In the genomic region with DNA sequence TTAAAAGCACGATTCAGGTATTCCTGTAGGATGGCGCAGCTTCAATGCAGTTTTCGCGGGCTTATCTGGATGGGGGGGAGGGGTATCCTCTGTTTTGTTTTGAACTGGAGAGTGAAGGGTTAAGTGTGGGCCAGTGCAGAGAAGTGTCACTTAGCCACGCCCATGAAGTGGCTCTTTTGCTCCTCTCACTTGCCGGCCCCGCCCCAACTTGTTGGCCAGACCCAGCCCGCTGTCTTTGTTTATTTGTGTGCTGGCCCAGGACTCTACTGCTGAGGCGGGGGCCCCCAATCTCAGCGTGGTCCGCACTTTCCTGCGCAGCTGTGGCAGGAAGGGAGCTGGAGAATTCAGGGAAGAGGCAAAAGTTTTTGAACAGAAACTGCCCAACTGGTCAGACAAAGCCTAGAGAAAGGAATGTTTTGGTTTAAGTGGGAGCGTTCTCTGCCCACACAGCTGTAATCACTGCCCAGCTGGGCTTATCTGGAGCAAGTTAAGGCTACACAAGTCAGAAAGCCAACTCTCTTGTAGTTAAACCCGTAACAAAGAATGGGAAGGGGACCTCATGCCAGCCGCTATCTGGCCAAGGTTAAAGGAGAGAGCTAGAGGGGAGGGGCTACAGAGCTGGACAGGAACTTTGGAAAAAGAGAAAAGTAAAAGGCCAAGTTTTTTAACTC, we compare ENCODE assay signal across 9 mouse cellular contexts. TPM values are rescaled to one million over a fixed set of nuclear protein-coding genes. Genes with fewer than 3 reads are reported as not detected.
A peak's percentile ranks its signal among the peaks of the same experiment; 100 is the strongest.
DNase-seq lines count a peak whose midpoint lies in the region; ATAC-seq lines count a peak whose summit lies in the region.
"Had no signal": no experiment of that assay in that cellular context is flagged by ENCODE, and none has a peak within 500 bp of the region (broad histone marks: within the 10 kb centered on the region; RNA-seq: fewer than 3 reads in every experiment).

No protein-coding gene starts in this region.

- no peaks in the 10 kb centered on the region for H3K36me3 ChIP-seq in forebrain, embryonic 14.5 days (ENCODE audit: control insufficient read depth, insufficient read depth, low read length)
- no peaks in the 10 kb centered on the region for H3K36me3 ChIP-seq in kidney, embryonic 14.5 days (ENCODE audit: control insufficient read depth, insufficient read depth, low read length)
- H3K36me3 ChIP-seq in midbrain, embryonic 12.5 days = no peaks in the 10 kb centered on the region

- no peaks in the 10 kb centered on the region for H3K27me3 ChIP-seq in forebrain, embryonic 14.5 days (replicated peaks; ENCODE audit: control insufficient read depth, insufficient read depth, low read length)
- no peaks in the 10 kb centered on the region for H3K27me3 ChIP-seq in kidney, embryonic 14.5 days (ENCODE audit: control insufficient read depth, insufficient read depth, low read length)
- no peaks in the 10 kb centered on the region for H3K27me3 ChIP-seq in midbrain, embryonic 12.5 days

- ATAC-seq in forebrain, embryonic 14.5 days = peak; percentile 83
- peak; percentile 99 for ATAC-seq in kidney, embryonic 14.5 days (ENCODE audit: low FRiP score, low TSS enrichment)
- peak; percentile 95 for ATAC-seq in midbrain, embryonic 12.5 days (ENCODE audit: low FRiP score, low read depth)
- no peak for ATAC-seq in CD4-positive, CD25-positive, alpha-beta regulatory T cell, adult 4 months

- no peaks in the 10 kb centered on the region for H3K4me1 ChIP-seq in forebrain, embryonic 14.5 days (ENCODE audit: control insufficient read depth, insufficient read depth, low read length)
- H3K4me1 ChIP-seq in kidney, embryonic 14.5 days (ENCODE audit: control insufficient read depth, insufficient read depth, low read length) = no peaks in the 10 kb centered on the region
- no peaks in the 10 kb centered on the region for H3K4me1 ChIP-seq in midbrain, embryonic 12.5 days

- H3K9ac ChIP-seq in forebrain, embryonic 14.5 days (ENCODE audit: low read length) = no peak overlapping the region
- no peak overlapping the region for H3K9ac ChIP-seq in kidney, embryonic 14.5 days (ENCODE audit: low read depth, low read length)
- H3K9ac ChIP-seq in midbrain, embryonic 12.5 days (replicated peaks) = no peak overlapping the region

- peak overlapping the region; percentile 28; the same call in 1 of the 2 replicates for H3K4me2 ChIP-seq in forebrain, embryonic 14.5 days (ENCODE audit: low read length)
- H3K4me2 ChIP-seq in kidney, embryonic 14.5 days (replicated peaks; ENCODE audit: low read depth, low read length) = peak overlapping the region; percentile 34
- peak overlapping the region; percentile 33 for H3K4me2 ChIP-seq in midbrain, embryonic 12.5 days (replicated peaks)

- 0% methylated on average over 6 of the region's 15 CpGs for WGBS in forebrain, embryonic 14.5 days
- WGBS in kidney, embryonic 14.5 days = no CpG with 5 or more reads among the region's 15 CpGs
- 0% methylated on average over 5 of the region's 15 CpGs for WGBS in midbrain, embryonic 12.5 days

- peak; percentile 0 for DNase-seq in right cerebral cortex, adult 18-20 months
- DNase-seq in right cerebral cortex, postnatal 36 days (ENCODE audit: low spot score in 2 of 2) = no peak
- peak; percentile 53 for DNase-seq in forebrain, embryonic 14.5 days (ENCODE audit: low spot score)
- DNase-seq in adipocyte (ENCODE audit: low spot score) = no peak
- no peak for DNase-seq in layer of hippocampus, postnatal 25 days (ENCODE audit: extremely low spot score in 1 of 2, low spot score in 1 of 2)

- no peak overlapping the region for H3K27ac ChIP-seq in forebrain, embryonic 14.5 days (ENCODE audit: low read depth, low read length)
- 0 out of 2 replicates have a peak overlapping the region, but pooled peaks have one; percentile 62 for H3K27ac ChIP-seq in kidney, embryonic 14.5 days (ENCODE audit: low read depth, low read length)
- H3K27ac ChIP-seq in midbrain, embryonic 12.5 days (replicated peaks) = no peak overlapping the region

- H3K9me3 ChIP-seq in forebrain, embryonic 14.5 days (replicated peaks; ENCODE audit: control insufficient read depth, low read length) = no peaks in the 10 kb centered on the region
- H3K9me3 ChIP-seq in kidney, embryonic 14.5 days (ENCODE audit: control insufficient read depth, low read length) = no peaks in the 10 kb centered on the region
- no peaks in the 10 kb centered on the region for H3K9me3 ChIP-seq in midbrain, embryonic 12.5 days

- H3K4me3 ChIP-seq in forebrain, embryonic 14.5 days (ENCODE audit: low read depth, low read length) = no peak overlapping the region
- peak overlapping the region; percentile 6; the same call in 1 of the 2 replicates for H3K4me3 ChIP-seq in kidney, embryonic 14.5 days (ENCODE audit: low read length)
- peak overlapping the region; percentile 15; the same call in 1 of the 2 replicates for H3K4me3 ChIP-seq in midbrain, embryonic 12.5 days

RNA-seq across cellular contexts. Expression of gene Uba1y, which starts 9.3 kb away (rescaled TPM):
- 0.41 and 0.48 TPM in 2 replicates for polyA plus RNA-seq in forebrain, embryonic 14.5 days (2014; fragmentation: Nextera tagmentation; extraction: Ambion mirVana)
- polyA plus RNA-seq in kidney, embryonic 14.5 days (2014; fragmentation: Nextera tagmentation; extraction: Ambion mirVana) = not detected in 2 replicates
- polyA plus RNA-seq in midbrain, embryonic 12.5 days (2016; fragmentation: Nextera tagmentation; extraction: Ambion mirVana) = 0.05 TPM in 1 of 2 replicates, not detected in the other
- total RNA-seq in layer of hippocampus, postnatal 25 days (2021) = not detected
- polyA plus RNA-seq in CD4-positive, CD25-positive, alpha-beta regulatory T cell, adult 4 months (2017; shearing (Covaris generic)) = not detected
- total RNA-seq: hematopoietic stem cell, adult 5-6 weeks had no signal

RNA-seq across cellular contexts. Expression of gene Zfy1, which starts 11.9 kb away (rescaled TPM):
- not detected in 2 replicates for polyA plus RNA-seq in forebrain, embryonic 14.5 days (2014; fragmentation: Nextera tagmentation; extraction: Ambion mirVana)
- polyA plus RNA-seq in kidney, embryonic 14.5 days (2014; fragmentation: Nextera tagmentation; extraction: Ambion mirVana) = not detected in 2 replicates
- not detected in 2 replicates for polyA plus RNA-seq in midbrain, embryonic 12.5 days (2016; fragmentation: Nextera tagmentation; extraction: Ambion mirVana)
- not detected for total RNA-seq in layer of hippocampus, postnatal 25 days (2021)
- polyA plus RNA-seq in CD4-positive, CD25-positive, alpha-beta regulatory T cell, adult 4 months (2017; shearing (Covaris generic)) = not detected
- total RNA-seq: hematopoietic stem cell, adult 5-6 weeks had no signal

Comparison
In these comparisons a context has a peak if more than half of its experiments do, and no peak if none do; other contexts are left out.
1. DNase-seq: peak in right cerebral cortex, adult 18-20 months (single experiment) and forebrain, embryonic 14.5 days (single experiment); none in right cerebral cortex, postnatal 36 days (0 of 2), adipocyte (single experiment) and layer of hippocampus, postnatal 25 days (0 of 2).
2. Peak in every context shown above with its lines, with median percentiles within 50 percentile points of each other: H3K4me2 ChIP-seq.